Mouse (Mus musculus): ENCODE data around the gene Ahnak2. TPM values are rescaled to one million over a fixed set of nuclear protein-coding genes. Genes with fewer than 3 reads are reported as not detected.

The Ahnak2 gene
- total and polyA plus RNA-seq, 3 experiments = 3.1 to 27.7 (median 14.6) TPM

DNA sequence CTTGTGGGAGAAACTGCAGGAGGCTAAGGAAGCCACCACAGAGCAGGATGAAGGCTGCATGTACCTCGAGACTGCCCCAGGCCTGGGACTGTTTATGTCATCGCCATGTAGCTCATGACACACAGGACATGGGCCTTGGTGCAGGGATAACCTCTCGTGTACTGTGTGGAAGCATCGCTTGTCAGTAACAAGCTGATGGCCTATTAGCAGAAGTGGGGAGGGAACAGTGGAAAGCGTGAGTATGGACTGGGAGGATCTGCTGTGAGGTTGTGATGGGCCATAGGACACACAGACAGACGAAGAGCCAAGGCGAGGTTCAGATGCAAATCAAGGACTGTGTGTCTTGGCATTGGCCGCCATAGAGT lies 54.9 kb downstream of the Ahnak2 start:
- dilution Hi-C loops (cut with MboI; ENCODE audit: extremely low pct_ligation_motif_present, extremely low pct_unique_long_range_greater_than_20kb, low sequenced_read_pairs) = loop anchor here (10.0 kb wide), 1 partner anchor 67 kb away; no protein-coding TSS in a partner anchor
- TF ChIP-seq MXI1 (IDR thresholded peaks at IDR 0.05; ENCODE audit: low read depth, low read length) = no peak
- 0 out of 2 replicates have a peak, but pooled peaks have one; percentile 13 for TF ChIP-seq POLR2AphosphoS2 (IDR thresholded peaks at IDR 0.05; ENCODE audit: low read depth, low read length)
- TF ChIP-seq CHD1 (IDR thresholded peaks at IDR 0.05; ENCODE audit: low read depth, low read length) = no peak
- no peak for TF ChIP-seq RCOR1 (conservative IDR thresholded peaks at IDR 0.05; ENCODE audit: low read depth, low read length)
- TF ChIP-seq USF1 (IDR thresholded peaks at IDR 0.05; ENCODE audit: low read depth, low read length) = no peak
- no peak for TF ChIP-seq JUN (IDR thresholded peaks at IDR 0.05; ENCODE audit: insufficient read depth, low read depth, low read length)
- TF ChIP-seq SMC3 (IDR thresholded peaks at IDR 0.05; ENCODE audit: low read depth, low read length) = no peak
- TF ChIP-seq PAX5 (IDR thresholded peaks at IDR 0.05; ENCODE audit: low read length) = no peak
- no peak for TF ChIP-seq SIN3A (IDR thresholded peaks at IDR 0.05; ENCODE audit: low read length)
- TF ChIP-seq GABPA (IDR thresholded peaks at IDR 0.05; ENCODE audit: insufficient replicate concordance, low read depth, low read length) = no peak
- TF ChIP-seq RAD21 (IDR thresholded peaks at IDR 0.05; ENCODE audit: low read depth, low read length) = no peak
- TF ChIP-seq MAX (IDR thresholded peaks at IDR 0.05; ENCODE audit: low read length) = 0 out of 2 replicates have a peak, but pooled peaks have one; percentile 17
- TF ChIP-seq NRF1 (IDR thresholded peaks at IDR 0.05; ENCODE audit: low read depth, low read length) = no peak
- no peak for TF ChIP-seq UBTF (IDR thresholded peaks at IDR 0.05; ENCODE audit: low read depth, low read length)
- TF ChIP-seq MAFK (IDR thresholded peaks at IDR 0.05; ENCODE audit: insufficient replicate concordance, low read length) = no peak
- Histone ChIP-seq H3K4me2 (ENCODE audit: insufficient read depth, low read depth, poor library complexity, severe bottlenecking) (no peak overlapping the region), H3K4me1 (ENCODE audit: control insufficient read depth in 1 of 2, insufficient read depth in 2 of 2) (peaks cover 22 to 41% of the 10 kb centered on the region in 2 experiments), H3K4me3 (replicated peaks in 1 of 3; ENCODE audit: low read depth in 2 of 3, low read length in 2 of 3, poor library complexity in 1 of 3) (no peak overlapping the region), H3K27me3 (replicated peaks) (no peaks in the 10 kb centered on the region), H3K36me3 (replicated peaks in 1 of 2; ENCODE audit: control insufficient read depth in 1 of 2, insufficient read depth in 1 of 2, low read length in 1 of 2) (peaks cover 7 to 23% of the 10 kb centered on the region in 2 experiments), H3K9me3 (replicated peaks; ENCODE audit: low read length) (no peaks in the 10 kb centered on the region), H3K79me2 (replicated peaks; ENCODE audit: control insufficient read depth, extremely low read depth, insufficient read depth, poor library complexity, severe bottlenecking) (no peaks in the 10 kb centered on the region), H3K9ac (ENCODE audit: insufficient read depth, low read depth) (no peak overlapping the region), H3K27ac (ENCODE audit: insufficient read depth, low read depth) (0 out of 2 replicates have a peak overlapping the region, but pooled peaks have one; percentile 25)
- in situ Hi-C loops (cut with MboI; ENCODE audit: low pct_ligation_motif_present, low pct_unique_long_range_greater_than_20kb, low sequenced_read_pairs) = loop anchor here (5.0 kb wide), 1 partner anchor 100 kb away; no protein-coding TSS in a partner anchor
- DNase-seq (ENCODE audit: extremely low read depth) = no peak

GRCm38 (mm10) chr12:112746808-112747605 lies 55.5 kb downstream of the Ahnak2 start:
- peaks cover 7 to 23% of the 10 kb centered on the region in 2 experiments for H3K36me3 ChIP-seq (replicated peaks in 1 of 2; ENCODE audit: control insufficient read depth in 1 of 2, insufficient read depth in 1 of 2, low read length in 1 of 2)
- H3K4me3 ChIP-seq (replicated peaks in 1 of 3; ENCODE audit: low read depth in 2 of 3, low read length in 2 of 3, poor library complexity in 1 of 3) = peak overlapping the region in 1 of 3 experiments; percentile 10
- H3K4me2 ChIP-seq (ENCODE audit: insufficient read depth, low read depth, poor library complexity, severe bottlenecking) = peak overlapping the region; percentile 63
- peaks cover 27 to 47% of the 10 kb centered on the region in 2 experiments for H3K4me1 ChIP-seq (ENCODE audit: control insufficient read depth in 1 of 2, insufficient read depth in 2 of 2)
- dilution Hi-C loops (cut with MboI; ENCODE audit: extremely low pct_ligation_motif_present, extremely low pct_unique_long_range_greater_than_20kb, low sequenced_read_pairs) = loop anchor here (10.0 kb wide), 1 partner anchor 68 kb away; no protein-coding TSS in a partner anchor
- H3K27me3 ChIP-seq (replicated peaks) = no peaks in the 10 kb centered on the region
- in situ Hi-C loops (cut with MboI; ENCODE audit: low pct_ligation_motif_present, low pct_unique_long_range_greater_than_20kb, low sequenced_read_pairs) = loop anchor here (5.0 kb wide), 1 partner anchor 100 kb away; no protein-coding TSS in a partner anchor
- H3K9ac ChIP-seq (ENCODE audit: insufficient read depth, low read depth) = no peak overlapping the region
- peak overlapping the region; percentile 44; the same call in 1 of the 2 replicates for H3K27ac ChIP-seq (ENCODE audit: insufficient read depth, low read depth)
- H3K79me2 ChIP-seq (replicated peaks; ENCODE audit: control insufficient read depth, extremely low read depth, insufficient read depth, poor library complexity, severe bottlenecking) = no peaks in the 10 kb centered on the region
- no peaks in the 10 kb centered on the region for H3K9me3 ChIP-seq (replicated peaks; ENCODE audit: low read length)
- DNase-seq (ENCODE audit: extremely low read depth) = peak; percentile 77
- TF ChIP-seq GABPA (IDR thresholded peaks at IDR 0.05; ENCODE audit: insufficient replicate concordance, low read depth, low read length) = no peak
- TF ChIP-seq MEF2A (IDR thresholded peaks at IDR 0.05; ENCODE audit: borderline replicate concordance, low read depth, low read length) = 0 out of 2 replicates have a peak, but pooled peaks have one; percentile 30
- TF ChIP-seq E2F4 (IDR thresholded peaks at IDR 0.05; ENCODE audit: insufficient replicate concordance, low read depth, low read length) = no peak
- TF ChIP-seq ZC3H11A (IDR thresholded peaks at IDR 0.05; ENCODE audit: low read depth, low read length) = peak; percentile 87
- no peak for TF ChIP-seq HCFC1 (IDR thresholded peaks at IDR 0.05; ENCODE audit: low read depth, low read length)
- peak; percentile 72; the same call in 1 of the 2 replicates for TF ChIP-seq POLR2AphosphoS2 (IDR thresholded peaks at IDR 0.05; ENCODE audit: low read depth, low read length)
- TF ChIP-seq JUND (conservative IDR thresholded peaks at IDR 0.05; ENCODE audit: low read depth, low read length) = no peak
- peak; percentile 73; the same call in 1 of the 2 replicates for TF ChIP-seq SIN3A (IDR thresholded peaks at IDR 0.05; ENCODE audit: low read length)
- peak; percentile 97 for TF ChIP-seq SMC3 (IDR thresholded peaks at IDR 0.05; ENCODE audit: low read depth, low read length)
- no peak for TF ChIP-seq KAT2A (IDR thresholded peaks at IDR 0.05; ENCODE audit: insufficient replicate concordance, low read length)
- no peak for TF ChIP-seq MYC (IDR thresholded peaks at IDR 0.05; ENCODE audit: low read depth, low read length)
- no peak for TF ChIP-seq CHD1 (IDR thresholded peaks at IDR 0.05; ENCODE audit: low read depth, low read length)
- TF ChIP-seq JUN (IDR thresholded peaks at IDR 0.05; ENCODE audit: insufficient read depth, low read depth, low read length) = no peak
- peak; percentile 12; the same call in 1 of the 2 replicates for TF ChIP-seq ZKSCAN1 (IDR thresholded peaks at IDR 0.05; ENCODE audit: borderline replicate concordance, low read depth, low read length)
- TF ChIP-seq ETS1 (conservative IDR thresholded peaks at IDR 0.05; ENCODE audit: low read depth, low read length) = no peak
- TF ChIP-seq PAX5 (IDR thresholded peaks at IDR 0.05; ENCODE audit: low read length) = no peak
- TF ChIP-seq POLR2A (IDR thresholded peaks at IDR 0.05; ENCODE audit: low read depth, low read length) = no peak; the same call in 1 of the 2 replicates
- TF ChIP-seq TBP (conservative IDR thresholded peaks at IDR 0.05; ENCODE audit: low read depth, low read length) = no peak
- TF ChIP-seq NRF1 (IDR thresholded peaks at IDR 0.05; ENCODE audit: low read depth, low read length) = 0 out of 2 replicates have a peak, but pooled peaks have one; percentile 6
- TF ChIP-seq NELFE (IDR thresholded peaks at IDR 0.05; ENCODE audit: low read depth, low read length) = no peak
- no peak for TF ChIP-seq MXI1 (IDR thresholded peaks at IDR 0.05; ENCODE audit: low read depth, low read length)

Data from CH12.LX (cell line).